Mouse (Mus musculus): Measurements from ENCODE around the gene Morc3.
A peak's percentile ranks its signal among the peaks of the same experiment; 100 is the strongest.
"Not testable (repeated sequence)": the region's sequence is repeated elsewhere in the genome, so short reads cannot be mapped to it uniquely, and the experiment has no call there.

Morc3 gene

GRCm38 (mm10) chr16:93819325-93819696 lies 12.6 kb upstream of the Morc3 start:
- no peak for DNase-seq (ENCODE audit: low spot score)

GRCm38 (mm10) chr16:93820040-93820439 lies 11.9 kb upstream of the Morc3 start:
- DNase-seq (ENCODE audit: low spot score) = no peak

DNA sequence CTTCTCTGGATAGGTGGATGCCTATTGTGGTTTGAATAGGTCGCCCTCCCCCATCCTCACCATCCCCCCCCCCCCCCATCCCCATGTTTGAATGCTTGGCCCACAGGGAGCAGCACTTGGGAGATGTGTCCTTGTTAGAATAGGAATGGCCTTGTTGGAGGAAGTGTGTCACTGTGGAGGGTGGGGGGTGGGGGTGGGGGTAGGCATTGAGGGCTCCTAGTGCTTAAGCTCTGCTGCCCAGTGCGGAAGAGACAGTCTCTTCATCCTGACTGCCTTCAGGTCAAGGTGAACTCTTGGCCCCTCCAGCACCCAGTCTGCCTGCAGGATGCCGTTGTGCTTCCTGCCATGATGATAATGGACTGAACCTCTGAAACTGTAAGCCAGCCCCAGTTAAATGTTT lies 10.2 kb upstream of the Morc3 start:
- DNase-seq (ENCODE audit: low spot score) = no peak

DNA sequence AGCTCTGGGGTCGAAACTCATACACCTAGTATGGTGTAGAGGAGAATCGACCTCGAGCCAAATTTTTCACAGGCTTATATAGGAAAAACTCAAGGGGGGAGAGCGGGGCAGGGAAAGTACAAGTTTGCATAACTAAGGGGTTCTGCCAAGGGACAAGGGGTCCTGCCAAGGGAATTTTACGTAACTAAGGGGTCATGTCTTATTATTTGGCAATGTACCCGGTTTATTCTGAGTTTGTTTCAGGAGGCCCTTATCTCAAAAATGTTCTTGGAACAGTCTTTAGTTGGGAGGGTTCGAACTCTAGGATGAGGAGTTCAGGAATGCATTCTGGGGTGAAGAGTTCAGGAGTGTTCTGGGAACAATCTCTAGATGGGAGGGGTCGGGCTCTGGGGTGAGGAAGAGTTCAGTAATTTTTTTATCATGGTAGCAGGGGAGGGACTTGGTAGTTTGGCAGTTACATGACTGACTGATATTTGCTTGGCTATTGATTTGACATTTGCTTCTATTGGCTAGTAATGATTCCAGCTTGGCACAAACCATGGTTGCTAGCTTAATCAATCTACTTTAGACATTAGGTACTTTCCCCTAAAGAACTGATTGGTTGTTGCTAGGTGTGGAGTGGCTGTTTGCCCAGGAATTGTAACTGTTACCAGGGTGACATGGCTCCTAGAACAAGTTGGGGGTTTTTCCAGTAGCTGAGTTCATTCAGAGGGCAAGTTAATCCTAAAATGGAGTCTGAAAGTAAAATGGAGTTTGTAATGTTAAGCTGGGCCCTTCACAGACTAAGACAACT lies 9.3 kb upstream of the Morc3 start:
- not testable (repeated sequence) for DNase-seq (ENCODE audit: low spot score)

GRCm38 (mm10) chr16:93824799-93825198 lies 7.1 kb upstream of the Morc3 start:
- no peak for DNase-seq (ENCODE audit: low spot score)

- DNase-seq (ENCODE audit: low spot score) = no peak
Measured at GRCm38 (mm10) chr16:93825463-93825862, 6.5 kb upstream of the Morc3 start.

DNA sequence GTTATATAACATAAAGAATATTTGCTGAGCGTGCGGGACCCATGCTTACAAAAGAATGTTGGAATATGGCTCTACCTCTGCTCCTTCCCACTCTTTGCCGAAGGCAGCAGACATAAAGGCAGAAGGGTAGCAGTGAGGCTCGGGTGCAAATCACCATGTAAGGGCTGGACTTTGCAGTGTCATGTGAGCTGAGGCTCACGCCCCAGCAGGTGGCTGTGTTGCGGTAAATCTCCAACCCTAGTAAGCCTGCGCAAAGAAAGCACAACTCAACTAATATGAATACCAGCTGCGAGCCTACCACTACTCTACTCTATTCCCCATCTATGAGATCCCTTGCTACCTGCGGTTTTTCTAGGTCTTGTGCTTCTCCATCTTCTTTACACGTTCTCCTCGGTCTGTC lies 5.9 kb upstream of the Morc3 start:
- no peak for DNase-seq (ENCODE audit: low spot score)

DNA sequence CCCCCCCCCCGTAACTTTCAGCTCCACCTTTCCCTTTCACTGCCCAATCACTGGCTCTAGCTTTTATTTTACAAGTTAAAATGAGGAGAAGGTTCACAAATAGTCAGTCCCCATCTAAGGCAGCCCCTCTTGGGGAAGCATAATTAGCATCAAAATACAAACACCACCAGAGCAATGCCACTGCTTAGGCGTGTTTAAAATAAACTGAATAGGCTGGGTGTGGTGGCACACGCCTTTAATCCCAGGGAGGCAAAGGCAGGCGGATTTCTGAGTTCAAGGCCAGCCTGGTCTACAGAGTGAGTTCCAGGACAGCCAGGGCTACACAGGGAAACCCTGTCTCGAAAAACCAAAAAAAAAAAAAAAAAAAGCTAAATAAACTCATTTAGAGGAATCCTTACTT lies 5.4 kb upstream of the Morc3 start:
- not testable (repeated sequence) for DNase-seq (ENCODE audit: low spot score)

- no peak for DNase-seq (ENCODE audit: low spot score)
Measured at GRCm38 (mm10) chr16:93826909-93827308, 5.0 kb upstream of the Morc3 start.

DNA sequence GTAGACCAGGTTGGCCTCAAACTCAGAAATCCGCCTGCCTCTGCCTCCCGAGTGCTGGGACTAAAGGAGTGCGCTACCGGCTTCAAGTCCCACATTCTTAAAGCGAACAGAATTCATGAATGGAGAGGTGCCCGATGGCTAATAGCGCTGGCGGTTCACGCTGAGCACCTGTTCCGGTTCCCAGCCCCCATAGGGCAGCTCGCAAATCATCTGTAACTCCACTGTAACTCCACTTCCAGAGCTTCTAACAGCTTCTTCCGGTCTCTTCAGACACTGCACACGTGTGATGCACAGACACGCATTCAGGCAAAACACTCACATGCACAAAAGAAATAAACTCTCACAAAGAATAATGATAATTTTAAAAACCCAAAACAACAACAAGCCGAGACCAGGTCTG lies 2.4 kb upstream of the Morc3 start:
- DNase-seq (ENCODE audit: low spot score) = no peak

- no peak for DNase-seq (ENCODE audit: low spot score)
Measured at GRCm38 (mm10) chr16:93830071-93830470, 1.9 kb upstream of the Morc3 start.

DNA sequence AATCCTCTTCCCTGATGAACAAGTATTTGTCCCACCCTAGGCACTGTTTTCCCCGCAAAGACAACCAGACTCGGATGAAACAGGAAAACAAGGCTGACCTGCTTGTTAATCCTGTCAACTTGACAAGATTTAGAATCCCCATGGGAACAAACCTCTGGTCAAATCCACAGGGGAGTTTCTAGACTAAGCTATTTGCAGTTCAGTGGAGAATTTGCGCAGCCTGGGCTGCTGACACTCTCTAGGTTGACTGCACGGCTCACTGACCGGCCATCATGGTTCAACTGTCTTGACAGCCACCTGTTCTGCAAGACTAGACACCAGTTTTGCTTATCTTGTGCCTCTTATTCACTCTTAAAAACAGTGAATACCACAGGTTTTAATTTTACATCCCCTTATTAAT lies 1.0 kb upstream of the Morc3 start:
- no peak for DNase-seq (ENCODE audit: low spot score)

DNA sequence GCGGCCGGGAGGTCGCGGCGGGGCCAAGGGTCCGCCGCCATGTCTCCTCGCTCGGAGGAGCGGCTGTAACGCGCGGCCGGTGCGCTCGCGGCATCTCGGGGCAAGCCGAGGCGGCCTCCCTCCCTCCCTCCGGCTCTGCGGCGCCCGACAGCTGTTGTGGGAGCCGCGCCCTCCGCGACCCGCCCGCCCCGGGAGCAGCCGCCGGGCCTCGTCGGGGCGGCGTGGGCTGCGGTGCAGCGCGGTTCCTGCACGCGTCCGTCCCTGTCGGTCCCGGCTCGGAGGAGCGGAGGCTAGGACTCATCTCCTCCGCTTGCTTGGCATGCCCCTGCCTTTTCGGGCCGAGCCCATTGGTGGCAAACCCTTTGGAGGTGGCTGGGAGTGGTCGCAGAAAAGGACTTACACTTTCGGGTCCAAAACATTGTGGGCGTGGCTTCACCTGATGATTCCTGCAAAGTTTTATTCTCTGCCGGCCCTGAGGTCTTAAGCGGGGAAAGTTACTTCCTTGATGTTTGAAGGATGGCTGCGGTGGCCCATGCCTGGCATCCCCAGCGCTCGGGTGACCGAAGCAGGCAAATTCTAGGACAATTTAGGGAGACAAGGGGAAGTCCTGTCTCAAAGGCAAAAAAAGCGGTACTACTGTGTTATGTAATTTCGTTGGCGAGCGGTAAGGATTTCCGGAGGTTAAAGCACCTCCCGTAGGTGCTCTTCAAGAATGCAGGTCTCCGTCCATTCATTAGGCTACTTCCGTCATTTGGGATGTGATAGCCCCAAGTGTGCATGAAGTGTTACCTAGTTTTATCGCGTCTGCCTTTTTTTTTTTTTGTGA lies 743 bp downstream of the Morc3 start:
- peak; percentile 42 for DNase-seq (ENCODE audit: low spot score)

DNA sequence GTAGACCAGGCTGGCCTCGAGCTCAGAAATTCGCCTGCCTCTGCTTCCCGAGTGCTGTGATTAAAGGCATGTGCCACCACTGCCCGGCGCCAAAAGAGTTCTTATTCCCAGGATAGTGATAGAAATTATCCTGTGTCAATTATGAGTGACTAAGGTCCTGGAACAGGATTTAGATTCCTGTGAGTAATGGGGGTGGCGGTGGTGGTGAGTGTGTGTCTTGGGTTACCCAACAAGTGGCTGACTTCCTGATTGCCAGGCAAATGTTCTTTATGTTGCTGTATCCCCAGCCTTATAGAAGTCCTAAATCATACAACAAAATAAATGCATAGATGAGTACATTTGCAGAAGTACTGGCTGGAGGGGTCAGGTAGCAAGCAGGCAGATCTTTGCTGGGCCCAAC lies 1.6 kb downstream of the Morc3 start:
- DNase-seq (ENCODE audit: low spot score) = no peak

GRCm38 (mm10) chr16:93834076-93834475 lies 2.2 kb downstream of the Morc3 start:
- DNase-seq (ENCODE audit: low spot score) = no peak

DNA sequence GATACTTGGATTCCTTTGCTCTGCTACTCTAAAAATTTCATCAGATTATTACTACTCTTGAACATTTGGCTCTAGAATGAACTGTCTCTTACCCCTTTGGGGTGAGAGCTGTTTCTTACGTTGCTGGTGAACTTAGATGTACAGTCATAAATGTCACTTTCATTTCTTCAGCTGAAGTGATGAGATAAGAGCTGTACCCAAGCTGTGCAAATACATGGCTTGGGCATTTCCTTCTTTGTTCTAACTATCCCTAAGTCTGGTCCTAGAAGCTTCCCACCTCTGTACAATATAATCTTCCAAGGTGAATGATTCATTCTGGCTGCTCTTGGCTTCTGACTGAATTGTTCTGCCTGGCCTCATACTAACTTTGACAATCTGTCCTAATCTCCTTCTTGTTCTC lies 7.1 kb downstream of the Morc3 start:
- no peak for DNase-seq (ENCODE audit: low spot score)

DNA sequence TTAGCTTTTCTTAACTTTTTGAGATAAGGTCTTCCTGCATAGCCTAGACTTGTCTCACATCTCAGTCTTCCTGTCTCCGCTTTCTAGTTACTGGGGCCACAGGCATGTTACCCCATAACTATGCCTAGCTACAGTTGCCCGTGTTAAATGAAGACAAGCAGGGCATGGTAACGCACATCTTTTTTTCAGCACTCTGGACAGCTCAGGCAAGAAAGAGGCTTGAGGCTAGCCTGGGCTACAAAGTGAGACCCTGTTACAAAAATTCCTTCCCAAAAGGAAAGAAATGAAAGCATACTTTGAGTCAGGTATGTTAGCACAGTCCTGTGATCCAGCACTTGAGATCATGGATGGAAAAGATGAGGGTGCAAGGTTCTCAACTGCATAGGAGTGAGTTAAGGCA lies 18.6 kb downstream of the Morc3 start:
- DNase-seq (ENCODE audit: low spot score) = no peak

DNA sequence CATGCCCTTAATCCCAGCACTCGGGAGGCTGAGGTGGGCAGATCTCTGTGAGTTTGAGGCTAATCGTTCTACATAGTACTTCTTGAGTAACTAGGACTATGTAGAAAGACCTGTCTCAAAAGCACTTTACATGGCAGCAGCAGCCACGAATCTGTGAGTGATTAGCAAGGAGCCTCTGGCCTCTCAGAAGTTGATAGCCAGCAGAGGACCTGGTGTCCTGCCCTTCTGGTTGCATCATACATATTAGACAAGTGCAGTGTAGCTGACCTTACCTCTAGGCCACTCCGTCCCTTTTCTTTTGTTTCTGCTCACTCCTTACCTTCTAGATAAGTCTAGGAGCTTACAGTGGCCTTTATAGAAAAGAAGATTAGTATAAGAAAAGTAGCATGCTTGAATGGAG lies 28.0 kb downstream of the Morc3 start:
- no peak for DNase-seq (ENCODE audit: low spot score)

DNA sequence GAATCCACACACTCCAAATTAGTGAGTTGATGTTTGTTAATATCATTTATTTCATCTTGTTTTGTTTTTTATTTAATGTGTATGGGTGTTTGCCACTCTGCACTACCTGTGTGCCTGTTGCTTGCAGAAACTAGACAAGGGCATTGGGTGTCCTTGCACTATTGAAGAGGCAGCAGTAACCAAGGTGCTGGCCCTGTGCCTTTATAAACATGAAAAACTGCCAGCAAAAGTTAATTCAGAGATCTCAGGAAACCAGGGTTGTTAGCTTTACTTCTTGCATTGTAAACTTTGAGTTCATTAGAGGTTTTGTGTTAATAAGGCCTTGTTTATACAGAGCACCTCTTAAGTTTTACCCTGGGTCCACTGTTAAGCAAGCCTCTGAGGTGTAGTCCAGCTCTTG lies 28.8 kb downstream of the Morc3 start:
- no peak for DNase-seq (ENCODE audit: low spot score)

DNA sequence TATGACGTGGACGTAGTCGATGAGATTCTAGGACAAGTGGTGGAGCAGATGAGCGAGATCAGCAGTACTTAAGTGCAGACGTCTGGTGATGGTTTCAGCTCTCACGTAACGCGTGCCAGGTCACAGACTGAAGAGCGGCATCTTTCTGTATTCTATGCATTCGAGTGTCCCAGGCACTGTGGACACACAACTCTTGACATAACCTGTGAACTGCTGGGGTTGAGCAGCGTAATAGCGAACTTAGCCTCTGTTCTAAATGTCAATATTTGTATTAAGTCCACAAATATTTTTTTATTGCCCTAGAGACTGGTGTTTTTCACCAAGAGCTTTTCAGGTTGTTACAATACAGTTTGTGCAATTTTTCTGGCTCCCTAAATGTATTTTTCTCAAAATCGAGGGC lies 42.9 kb downstream of the Morc3 start:
- DNase-seq (ENCODE audit: low spot score) = no peak

DNA sequence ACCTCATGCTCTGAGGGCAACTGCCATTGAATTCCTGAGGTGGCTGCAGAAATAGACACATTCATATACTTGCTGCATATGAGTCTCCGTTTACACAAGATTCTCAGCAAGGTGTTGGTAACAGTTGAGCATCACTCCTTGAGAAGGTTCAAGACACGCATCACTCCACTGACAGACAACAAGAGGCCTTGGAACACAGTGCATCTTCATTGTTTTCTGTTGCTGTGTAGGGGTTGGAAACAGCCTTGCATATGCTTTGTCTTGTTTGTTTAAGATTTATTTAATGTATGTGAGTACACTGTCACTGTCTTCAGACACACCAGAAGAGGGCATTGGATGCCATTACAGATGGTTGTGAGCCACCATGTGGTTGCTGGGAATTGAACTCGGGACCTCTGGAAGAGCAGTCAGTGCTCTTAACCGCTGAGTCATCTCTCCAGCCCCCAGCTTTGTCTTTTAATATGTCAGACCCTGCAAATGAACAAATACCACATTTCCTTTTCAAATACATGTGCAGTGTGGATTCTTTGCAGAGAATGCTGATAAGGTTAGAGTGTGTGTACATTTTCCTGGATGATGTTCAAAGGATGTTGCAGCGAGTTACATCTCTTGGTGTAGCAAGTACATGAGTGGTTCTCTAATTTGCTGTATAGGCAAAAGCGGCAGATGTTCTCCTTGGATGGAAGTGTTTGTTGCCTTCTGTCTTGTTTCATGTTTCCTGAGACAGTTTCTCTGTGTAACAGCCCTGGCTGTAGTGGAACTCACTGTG lies 45.9 kb downstream of the Morc3 start:
- no peak for DNase-seq (ENCODE audit: low spot score)

DNA sequence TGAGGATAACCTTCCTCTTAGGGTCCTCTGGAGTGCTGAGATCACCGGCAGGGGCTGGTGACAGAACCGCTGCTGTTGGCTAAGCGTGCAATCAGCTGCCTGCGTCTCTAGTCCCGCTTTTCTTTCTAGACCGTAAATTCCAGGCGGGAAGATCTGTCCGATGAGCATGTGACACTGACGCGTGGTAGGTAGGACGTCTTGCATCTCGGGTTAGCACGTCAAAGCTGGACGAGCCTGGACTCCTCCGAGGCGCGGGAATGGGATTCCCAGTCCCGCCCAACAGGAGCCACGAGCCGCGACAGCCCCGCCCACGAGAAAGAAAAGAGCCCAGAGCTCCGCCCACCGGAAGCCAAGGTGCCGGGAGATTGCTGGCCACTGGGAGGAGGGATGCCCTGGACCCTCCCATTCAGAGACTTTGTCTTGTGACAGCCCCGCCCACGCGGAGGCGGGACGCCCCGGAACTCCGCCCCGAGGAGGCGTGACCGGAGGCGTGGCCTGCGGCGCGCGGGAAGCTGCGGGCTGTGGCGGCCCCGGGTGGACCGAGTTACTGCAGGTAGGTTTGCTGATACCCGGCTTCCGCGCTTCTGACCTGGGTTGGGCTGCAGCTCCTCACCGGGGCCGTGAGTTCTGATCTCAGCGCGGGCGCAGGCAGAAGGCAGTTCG lies 51.6 kb downstream of the Morc3 start, which contains the start of gene Chaf1b:
TSS of gene Chaf1b (plus strand) at position 479 of the 663 bp plus-strand sequence.
- peak; percentile 94 for DNase-seq (ENCODE audit: low spot score)
